Mouse (Mus musculus) myocyte (in vitro differentiated cells): ENCODE measurements around the gene Trak1. TPM values are rescaled to one million over a fixed set of nuclear protein-coding genes. Genes with fewer than 3 reads are reported as not detected.

Experiments used
- H3K27me3 ChIP-seq: one replicate; pipeline ENCODE4 v1.6.1; 2011; ENCODE audit not compliant: control insufficient read depth, insufficient read depth, insufficient read length
- H3K36me3 ChIP-seq: one replicate; pipeline ENCODE4 v1.6.1; 2011; ENCODE audit not compliant: control insufficient read depth, insufficient read depth
- H3K4me2 ChIP-seq: one replicate; pipeline ENCODE4 v1.6.1; 2011; ENCODE audit warnings: low read depth, control low read depth
- H3K4me3 ChIP-seq: one replicate; pipeline ENCODE4 v1.5.1; 2011; ENCODE audit warnings: mild to moderate bottlenecking, control low read depth, moderate library complexity
- H3K79me2 ChIP-seq: one replicate; pipeline ENCODE4 v1.6.1; 2011; ENCODE audit not compliant: control insufficient read depth, insufficient read depth
- H3ac ChIP-seq: one replicate; pipeline ENCODE4 v1.6.1; 2011; ENCODE audit not compliant: control insufficient read depth, insufficient read length
- CEBPB ChIP-seq: IDR thresholded peaks from 2 replicates; pipeline ENCODE4 v1.6.1; 2011; ENCODE audit warnings: mild to moderate bottlenecking, moderate library complexity; ENCODE audit not compliant: poor library complexity, insufficient read depth, severe bottlenecking
- E2F4 ChIP-seq: IDR thresholded peaks from one replicate; pipeline ENCODE4 v1.6.1; 2011; ENCODE audit warnings: mild to moderate bottlenecking, control low read depth, moderate library complexity; ENCODE audit not compliant: insufficient read depth
- MAX ChIP-seq: IDR thresholded peaks from one replicate; pipeline ENCODE4 v1.6.1; 2011; ENCODE audit warnings: low read depth, mild to moderate bottlenecking, control low read depth
- MYOD1 ChIP-seq, 3 experiments: IDR thresholded peaks; one replicate each; pipeline ENCODE4 v1.6.1; 2011; ENCODE audit warnings: control low read depth in 2 of 3, low read depth in 2 of 3, mild to moderate bottlenecking in 2 of 3, moderate library complexity in 1 of 3; ENCODE audit not compliant: insufficient read length in 2 of 3, control insufficient read depth in 1 of 3
- MYOG ChIP-seq, 3 experiments: IDR thresholded peaks; one replicate each; pipeline ENCODE4 v1.6.1; 2011; ENCODE audit warnings: control low read depth in 2 of 3, low read depth in 2 of 3, mild to moderate bottlenecking in 2 of 3; ENCODE audit not compliant: insufficient read length in 2 of 3, control insufficient read depth in 1 of 3, insufficient read depth in 1 of 3
- POLR2A ChIP-seq: IDR thresholded peaks from one replicate; pipeline ENCODE4 v1.6.1; 2011; ENCODE audit warnings: low read depth, mild to moderate bottlenecking, control low read depth, moderate library complexity; ENCODE audit not compliant: insufficient read length
- POLR2AphosphoS2 ChIP-seq: IDR thresholded peaks from one replicate; pipeline ENCODE4 v1.6.1; 2011; ENCODE audit warnings: low read depth, control low read depth; ENCODE audit not compliant: insufficient read length
- REST ChIP-seq: IDR thresholded peaks from one replicate; pipeline ENCODE4 v1.6.1; 2011; ENCODE audit warnings: mild to moderate bottlenecking, control low read depth, moderate library complexity; ENCODE audit not compliant: insufficient read depth, insufficient read length
- SRF ChIP-seq: IDR thresholded peaks from one replicate; pipeline ENCODE4 v1.6.1; 2011; ENCODE audit warnings: low read depth; ENCODE audit not compliant: control insufficient read depth, insufficient read length
- TCF12 ChIP-seq: IDR thresholded peaks from one replicate; pipeline ENCODE4 v1.6.1; 2011; ENCODE audit warnings: mild to moderate bottlenecking, control low read depth; ENCODE audit not compliant: poor library complexity, insufficient read depth, severe bottlenecking
- TCF3 ChIP-seq: IDR thresholded peaks from one replicate; pipeline ENCODE4 v1.6.1; 2011; ENCODE audit warnings: low read depth, control low read depth; ENCODE audit not compliant: insufficient read length
- USF1 ChIP-seq: IDR thresholded peaks from one replicate; pipeline ENCODE4 v1.6.1; 2011; ENCODE audit warnings: low read depth, mild to moderate bottlenecking, control low read depth, moderate library complexity
- polyA plus RNA-seq: library from polyadenylated mRNA; unstranded; fragments of >200 nt; fragmentation: generic; extraction: Trizol; gene quantifications from one replicate; pipeline ENCODE4 v1.2.1, GENCODE M21; 2012; ENCODE audit warnings: missing spikeins

Trak1 gene
- polyA plus RNA-seq, 1 experiment: 60.8 TPM

DNA sequence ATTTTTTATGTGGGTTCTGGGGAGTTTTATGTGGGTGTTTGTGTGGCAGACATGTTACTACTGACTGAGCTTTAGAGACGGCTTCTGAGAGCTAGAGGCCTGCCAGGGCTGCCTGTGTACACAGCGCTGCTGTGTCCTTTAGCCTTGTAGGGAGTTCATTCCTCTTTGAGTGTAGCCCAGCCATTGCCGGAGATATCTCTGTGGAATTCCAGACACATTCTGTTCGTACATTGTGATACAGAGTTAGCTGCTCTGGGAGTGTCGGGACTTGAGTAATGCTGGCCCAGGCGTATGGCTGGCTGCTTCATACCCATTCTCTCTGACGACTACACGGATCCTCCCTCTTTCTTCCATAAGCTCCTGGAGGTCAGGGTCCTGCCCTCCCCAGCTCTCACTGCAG is 31.9 kb downstream of the Trak1 start:
- H3K4me3 ChIP-seq: no peak overlapping the region
- TF ChIP-seq E2F4: no peak
- no peak for TF ChIP-seq MAX
- TF ChIP-seq POLR2A: no peak
- no peak for TF ChIP-seq TCF12
- TF ChIP-seq POLR2AphosphoS2: no peak
- no peak for TF ChIP-seq USF1
- no peak for TF ChIP-seq CEBPB
- no peak for TF ChIP-seq MYOD1 (IDR thresholded peaks at IDR 0.05; ENCODE audit: control insufficient read depth in 1 of 3, insufficient read length in 2 of 3, low read depth in 2 of 3)
- no peak for TF ChIP-seq SRF
- TF ChIP-seq TCF3: no peak
- no peak for TF ChIP-seq MYOG (IDR thresholded peaks at IDR 0.05; ENCODE audit: control insufficient read depth in 1 of 3, insufficient read depth in 1 of 3, insufficient read length in 2 of 3, low read depth in 2 of 3)
- TF ChIP-seq REST: no peak
- peaks cover 50% of the 10 kb centered on the region for H3K79me2 ChIP-seq
- no peak overlapping the region for H3ac ChIP-seq
- no peak overlapping the region for H3K4me2 ChIP-seq
- no peaks in the 10 kb centered on the region for H3K36me3 ChIP-seq
- no peaks in the 10 kb centered on the region for H3K27me3 ChIP-seq

DNA sequence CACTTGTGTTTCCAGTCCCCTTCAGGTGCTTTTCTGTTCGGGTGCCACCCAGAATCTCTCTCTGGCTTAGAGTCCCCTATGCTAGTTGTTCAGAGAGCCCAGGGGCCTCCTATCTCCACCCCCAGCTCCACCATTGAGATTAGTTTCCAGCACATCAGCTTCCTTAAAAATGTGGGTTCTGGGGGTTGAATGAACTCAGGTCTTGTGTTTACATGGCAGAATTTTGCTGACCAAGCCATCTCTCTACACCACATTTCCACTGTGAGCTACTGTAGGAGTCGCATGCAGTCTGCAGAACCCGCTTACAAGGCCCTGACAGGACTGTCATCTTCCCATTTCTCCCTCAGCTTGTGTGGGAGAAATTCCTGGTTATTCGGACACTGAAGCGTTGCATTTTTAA is 32.8 kb downstream of the Trak1 start:
- Histone ChIP-seq H3K4me2 (no peak overlapping the region), H3K27me3 (no peaks in the 10 kb centered on the region), H3K4me3 (no peak overlapping the region), H3ac (no peak overlapping the region), H3K36me3 (no peaks in the 10 kb centered on the region), H3K79me2 (peaks cover 57% of the 10 kb centered on the region)
- TF ChIP-seq POLR2AphosphoS2 (no peak), SRF (no peak), TCF3 (no peak), E2F4 (no peak), MYOG (IDR thresholded peaks at IDR 0.05; ENCODE audit: control insufficient read depth in 1 of 3, insufficient read depth in 1 of 3, insufficient read length in 2 of 3, low read depth in 2 of 3) (no peak), USF1 (no peak), POLR2A (no peak), CEBPB (no peak), TCF12 (no peak), REST (no peak), MAX (no peak), MYOD1 (IDR thresholded peaks at IDR 0.05; ENCODE audit: control insufficient read depth in 1 of 3, insufficient read length in 2 of 3, low read depth in 2 of 3) (no peak)

GRCm38 (mm10) chr9:121331438-121331837 is 34.1 kb downstream of the Trak1 start:
- Histone ChIP-seq H3K27me3 (no peaks in the 10 kb centered on the region), H3K79me2 (peaks cover 69% of the 10 kb centered on the region), H3K4me3 (no peak overlapping the region), H3K4me2 (peak overlapping the region; percentile 86), H3K36me3 (no peaks in the 10 kb centered on the region), H3ac (no peak overlapping the region)
- TF ChIP-seq TCF12 (no peak), USF1 (no peak), MAX (no peak), REST (no peak), TCF3 (peak; percentile 16), POLR2A (no peak), POLR2AphosphoS2 (no peak), MYOD1 (IDR thresholded peaks at IDR 0.05; ENCODE audit: control insufficient read depth in 1 of 3, insufficient read length in 2 of 3, low read depth in 2 of 3) (peak; percentile 28 to 70 (median 55)), CEBPB (no peak), SRF (no peak), MYOG (IDR thresholded peaks at IDR 0.05; ENCODE audit: control insufficient read depth in 1 of 3, insufficient read depth in 1 of 3, insufficient read length in 2 of 3, low read depth in 2 of 3) (peak in 2 of 3 experiments; percentile 35 to 45), E2F4 (no peak)

GRCm38 (mm10) chr9:121331878-121332630 is 34.8 kb downstream of the Trak1 start:
- TF ChIP-seq SRF (peak; percentile 8), TCF12 (peak; percentile 74), MYOG (IDR thresholded peaks at IDR 0.05; ENCODE audit: control insufficient read depth in 1 of 3, insufficient read depth in 1 of 3, insufficient read length in 2 of 3, low read depth in 2 of 3) (peak; percentile 80 to 96 (median 94)), USF1 (no peak), TCF3 (peak; percentile 91), POLR2A (no peak), POLR2AphosphoS2 (peak; percentile 40), MYOD1 (IDR thresholded peaks at IDR 0.05; ENCODE audit: control insufficient read depth in 1 of 3, insufficient read length in 2 of 3, low read depth in 2 of 3) (peak; percentile 66 to 99 (median 97))
- H3K4me2 ChIP-seq: peak overlapping the region; percentile 86
- H3K27me3 ChIP-seq: no peaks in the 10 kb centered on the region
- H3K4me3 ChIP-seq: no peak overlapping the region
- no peak overlapping the region for H3ac ChIP-seq
- peaks cover 75% of the 10 kb centered on the region for H3K79me2 ChIP-seq
- H3K36me3 ChIP-seq: no peaks in the 10 kb centered on the region
